Mouse (Mus musculus): ENCODE measurements around the gene Ehmt1. TPM values are rescaled to one million over a fixed set of nuclear protein-coding genes. Genes with fewer than 3 reads are reported as not detected.

Ehmt1 gene
- total RNA-seq, 2 experiments from 2014 or later, result 31.7 to 36.7 TPM

Small RNA genes within 50 kb of the gene (microRNA-seq; reads per million reads assigned to microRNA genes)
- gene Gm22875 (ENCODE audit: borderline number of aligned reads in 2 of 2), result 0 reads per million in 2 experiments

Other genes with a start within 250 kb of the Ehmt1 start
- gene Cacna1b, start 156.5 kb downstream of the Ehmt1 start, total RNA-seq (2021), result under 1 TPM; 0.05 to 0.42 TPM
- 1 to 10 TPM; 4.6 to 7.1 TPM for gene Arrdc1, start 15.6 kb upstream of the Ehmt1 start, total RNA-seq (2021)
- 10 to 100 TPM; 16.1 to 18.4 TPM for gene Zmynd19, start 30.2 kb upstream of the Ehmt1 start, total RNA-seq (2021)
- 1 to 10 TPM; 5.1 to 6.1 TPM for gene Dph7, start 42.8 kb upstream of the Ehmt1 start, total RNA-seq (2021)
- gene Mrpl41, start 55.5 kb upstream of the Ehmt1 start, total RNA-seq (2021), result 10 to 100 TPM; 91.0 to 99.1 TPM
- gene Pnpla7, start 56.4 kb upstream of the Ehmt1 start, total RNA-seq (2021), result 10 to 100 TPM; 33.9 to 35.4 TPM
- gene Nsmf, start 134.7 kb upstream of the Ehmt1 start, total RNA-seq (2021), result 10 to 100 TPM; 14.4 to 16.3 TPM
- not detected for gene Entpd8, start 160.7 kb upstream of the Ehmt1 start, total RNA-seq (2021)
- not detected for gene Noxa1, start 175.5 kb upstream of the Ehmt1 start, total RNA-seq (2021)